Mouse (Mus musculus) heart, embryonic 13.5 days (tissue): ENCODE data around the gene Jaml. TPM values are rescaled to one million over a fixed set of nuclear protein-coding genes. Genes with fewer than 3 reads are reported as not detected.

Experiments
- ATAC-seq: fragments of 200-750 bp; cut with Nextera tagmentation; 2 replicates; pipeline ENCODE4 v1.8.0; 2017; ENCODE audit warnings: moderate TSS enrichment; ENCODE audit not compliant: insufficient number of reproducible peaks, low FRiP score, low TSS enrichment; ENCODE audit errors: extremely low read depth
- H3K27ac ChIP-seq: fragments of 300-500 bp; sonication (generic); replicated peaks from 2 replicates; pipeline ENCODE4 v1.5.1; 2015; ENCODE audit warnings: moderate library complexity, mild to moderate bottlenecking, inconsistent platforms
- H3K27me3 ChIP-seq: fragments of 300-500 bp; sonication (generic); replicated peaks from 2 replicates; pipeline ENCODE4 v1.6.1; 2015; ENCODE audit warnings: mild to moderate bottlenecking, inconsistent platforms
- H3K36me3 ChIP-seq: fragments of 300-500 bp; sonication (generic); 2 replicates; pipeline ENCODE4 v1.6.1; 2015; ENCODE audit warnings: mild to moderate bottlenecking, inconsistent platforms
- H3K4me1 ChIP-seq: fragments of 300-500 bp; sonication (generic); 2 replicates; pipeline ENCODE4 v1.6.1; 2015; ENCODE audit warnings: inconsistent platforms
- H3K4me2 ChIP-seq: fragments of 300-500 bp; sonication (generic); 2 replicates; pipeline ENCODE4 v1.6.1; 2015; ENCODE audit warnings: inconsistent platforms, mild to moderate bottlenecking, moderate library complexity
- H3K4me3 ChIP-seq: fragments of 300-500 bp; sonication (generic); 2 replicates; pipeline ENCODE4 v1.5.1; 2015; ENCODE audit warnings: moderate library complexity, mild to moderate bottlenecking, inconsistent platforms
- H3K9ac ChIP-seq: fragments of 300-500 bp; sonication (generic); 2 replicates; pipeline ENCODE4 v1.6.1; 2015; ENCODE audit warnings: inconsistent platforms, mild to moderate bottlenecking, moderate library complexity
- H3K9me3 ChIP-seq: fragments of 300-500 bp; sonication (generic); 2 replicates; pipeline ENCODE4 v1.6.1; 2016; ENCODE audit warnings: inconsistent platforms
- WGBS: fragments of 180-500 bp; shearing (Covaris S2); methylation state at CpG from one replicate; pipeline ENCODE4 v1.1.7; 2015; ENCODE audit warnings: mixed read lengths; 5-methylcytosine and 5-hydroxymethylcytosine counted together
- polyA plus RNA-seq: library from polyadenylated mRNA; unstranded; fragments of >200 nt; fragmentation: Nextera tagmentation; extraction: Ambion mirVana; gene quantifications from 2 replicates; pipeline ENCODE4 v1.2.1, GENCODE M21; 2015

The Jaml gene
- polyA plus RNA-seq, 1 experiment from 2014 or later, result 0.17 TPM

DNA sequence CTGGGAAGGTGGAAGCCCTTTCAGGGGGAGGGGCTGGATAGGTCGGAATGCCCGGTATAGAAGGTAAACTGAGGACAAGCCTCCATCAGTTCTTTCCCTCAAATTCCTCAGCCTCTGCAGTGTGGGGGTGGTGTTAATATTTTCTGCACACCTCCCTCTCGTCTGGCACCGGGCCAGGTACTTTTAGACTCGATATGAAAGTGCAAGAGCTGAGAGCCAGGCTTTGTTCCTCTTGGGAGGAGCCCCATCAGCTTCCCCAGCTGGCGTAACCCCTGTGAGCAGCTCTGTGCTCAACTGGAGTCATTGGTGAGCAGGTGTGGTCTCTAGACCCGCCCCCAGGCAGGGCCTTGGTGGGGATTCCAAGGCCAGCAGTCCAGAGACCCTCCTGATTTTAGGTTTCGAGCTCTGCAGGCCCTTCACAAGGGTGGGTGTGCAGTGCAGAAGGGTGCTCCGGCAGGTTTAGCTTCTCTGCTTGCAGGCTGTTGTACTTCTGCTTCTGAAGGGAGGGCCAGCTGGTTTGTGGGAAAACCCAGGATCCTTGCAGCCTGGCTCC is 43.3 kb downstream of the Jaml start:
- Histone ChIP-seq H3K4me1 (peaks cover 21% of the 10 kb centered on the region), H3K27me3 (peaks cover 27% of the 10 kb centered on the region), H3K36me3 (0 out of 2 replicates have a peak, but pooled peaks cover 8% of the 10 kb centered on the region), H3K4me3 (peak overlapping the region; percentile 31), H3K27ac (no peak overlapping the region), H3K9ac (peak overlapping the region; percentile 61), H3K4me2 (peak overlapping the region; percentile 70), H3K9me3 (no peaks in the 10 kb centered on the region)
- 17% methylated on average over 9 of the region's 9 CpGs for WGBS
- ATAC-seq, result no peak

GRCm38 (mm10) chr9:45125211-45125610 is 46.2 kb downstream of the Jaml start:
- WGBS, result 84% methylated on average over 14 of the region's 14 CpGs
- Histone ChIP-seq H3K9me3 (no peaks in the 10 kb centered on the region), H3K9ac (no peak overlapping the region), H3K4me3 (no peak overlapping the region), H3K36me3 (0 out of 2 replicates have a peak, but pooled peaks cover 8% of the 10 kb centered on the region), H3K4me2 (no peak overlapping the region), H3K27ac (no peak overlapping the region), H3K4me1 (peaks cover 10% of the 10 kb centered on the region), H3K27me3 (peaks cover 38% of the 10 kb centered on the region)
- ATAC-seq, result no peak

DNA sequence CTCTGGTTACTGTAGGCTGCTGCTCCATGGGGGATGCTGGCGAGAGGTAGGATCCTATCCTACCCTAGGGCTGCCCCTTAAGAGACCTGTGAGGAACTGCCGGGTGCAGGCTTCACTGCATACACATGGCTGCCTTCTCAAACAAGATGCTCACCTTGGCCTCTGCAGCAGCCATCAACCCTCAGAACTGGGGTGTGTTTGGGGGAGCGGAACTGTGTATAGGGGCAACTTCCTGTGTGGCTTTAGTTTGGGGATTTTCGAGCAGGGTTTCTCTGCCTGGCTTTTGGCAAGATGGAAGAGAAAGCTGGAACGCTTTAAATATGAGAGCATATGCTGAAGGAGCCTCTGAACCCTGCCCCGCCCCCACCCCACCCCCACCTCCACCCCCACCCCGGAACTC is 48.0 kb downstream of the Jaml start:
- 0 out of 2 replicates have a peak, but pooled peaks cover 8% of the 10 kb centered on the region for H3K36me3 ChIP-seq
- H3K27ac ChIP-seq, result no peak overlapping the region
- no peak overlapping the region for H3K4me2 ChIP-seq
- H3K27me3 ChIP-seq, result peaks cover 43% of the 10 kb centered on the region
- no peak overlapping the region for H3K9ac ChIP-seq
- H3K4me1 ChIP-seq, result peaks cover 8% of the 10 kb centered on the region
- H3K4me3 ChIP-seq, result no peak overlapping the region
- H3K9me3 ChIP-seq, result no peaks in the 10 kb centered on the region
- ATAC-seq, result no peak
- 47% methylated on average over 7 of the region's 7 CpGs for WGBS

DNA sequence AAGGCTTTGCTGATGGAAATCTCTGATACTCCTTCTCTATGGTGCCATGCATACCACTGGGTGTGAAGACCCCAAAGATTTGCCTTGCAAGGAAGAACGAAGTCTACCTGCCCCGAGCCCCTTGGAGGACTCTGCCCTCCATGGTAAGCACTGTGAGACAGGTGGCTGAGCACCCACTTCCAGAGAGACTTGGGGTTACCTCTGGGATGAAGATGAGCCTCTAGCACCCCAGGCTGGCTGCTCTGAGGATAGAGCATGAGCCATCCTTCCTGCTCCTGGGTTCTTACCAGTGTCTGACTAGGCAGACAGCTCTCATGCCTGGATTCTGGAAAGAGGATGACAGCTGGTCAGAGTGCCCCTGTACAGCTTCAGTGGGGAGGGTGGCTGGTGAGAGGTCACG is 51.1 kb downstream of the Jaml start:
- H3K9me3 ChIP-seq, result no peaks in the 10 kb centered on the region
- 71% methylated on average over 3 of the region's 3 CpGs for WGBS
- no peak overlapping the region for H3K4me2 ChIP-seq
- ATAC-seq, result no peak
- 0 out of 2 replicates have a peak, but pooled peaks cover 8% of the 10 kb centered on the region for H3K36me3 ChIP-seq
- H3K9ac ChIP-seq, result no peak overlapping the region
- H3K4me1 ChIP-seq, result peaks cover 1% of the 10 kb centered on the region; the same call in 1 of the 2 replicates
- H3K27ac ChIP-seq, result no peak overlapping the region
- peaks cover 69% of the 10 kb centered on the region for H3K27me3 ChIP-seq
- no peak overlapping the region for H3K4me3 ChIP-seq

DNA sequence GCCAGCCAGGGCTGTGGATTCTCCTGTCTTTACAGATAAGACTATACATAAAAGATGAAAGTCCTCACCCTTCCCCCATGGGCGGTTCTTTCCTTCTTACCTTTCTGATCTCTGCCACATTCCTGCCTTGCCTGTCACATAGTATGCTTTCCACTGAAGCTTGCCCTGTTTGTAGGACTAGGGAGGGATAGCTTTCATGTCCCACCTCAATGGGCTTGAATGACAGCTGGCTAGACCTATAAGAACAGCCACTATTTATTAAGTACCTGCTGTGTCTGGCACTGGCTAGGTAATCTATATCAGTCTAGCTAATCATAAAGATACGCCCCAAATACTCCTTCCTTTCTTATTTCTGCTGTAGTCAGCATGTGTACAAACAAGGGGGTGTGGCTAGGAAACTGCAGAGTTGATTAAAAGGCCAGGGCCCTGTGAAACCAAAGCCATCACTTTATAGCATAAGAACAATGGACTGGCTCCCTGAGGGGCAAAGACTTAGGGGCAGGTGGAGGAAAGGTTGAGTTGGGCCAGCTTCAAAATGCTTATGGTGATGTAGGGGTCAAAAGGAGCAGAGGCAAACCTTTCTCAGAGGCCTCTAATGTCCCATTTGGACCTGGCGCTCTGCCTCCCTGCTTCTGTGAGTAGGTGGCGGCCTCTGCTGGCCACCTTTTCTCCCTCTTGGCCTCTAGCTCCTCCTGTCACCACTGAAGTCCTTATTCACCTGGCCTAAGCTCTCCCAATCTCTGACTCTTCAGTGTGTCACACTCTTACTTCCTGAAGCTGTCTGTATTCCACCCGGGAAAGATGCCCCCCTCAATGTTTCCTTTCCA is 54.7 kb downstream of the Jaml start:
- no peak for ATAC-seq
- Histone ChIP-seq H3K27me3 (peaks cover 94% of the 10 kb centered on the region), H3K4me2 (no peak overlapping the region), H3K9ac (no peak overlapping the region), H3K9me3 (no peaks in the 10 kb centered on the region), H3K4me1 (peaks cover 37% of the 10 kb centered on the region), H3K27ac (no peak overlapping the region), H3K36me3 (no peaks in the 10 kb centered on the region), H3K4me3 (no peak overlapping the region)
- WGBS, result 20% methylated on average over 5 of the region's 5 CpGs

GRCm38 (mm10) chr9:45136442-45137169 is 57.6 kb downstream of the Jaml start:
- Histone ChIP-seq H3K9ac (no peak overlapping the region), H3K9me3 (no peaks in the 10 kb centered on the region), H3K4me3 (no peak overlapping the region), H3K27ac (peak overlapping the region; percentile 54), H3K4me2 (no peak overlapping the region; the same call in 1 of the 2 replicates), H3K4me1 (peaks cover 42% of the 10 kb centered on the region), H3K27me3 (peaks cover 97% of the 10 kb centered on the region), H3K36me3 (no peaks in the 10 kb centered on the region)
- ATAC-seq, result no peak
- WGBS, result 8% methylated on average over 7 of the region's 7 CpGs

GRCm38 (mm10) chr9:45138191-45139032 is 59.4 kb downstream of the Jaml start, which contains the start of gene Scn4b:
Scn4b (plus strand) TSS chr9:45138395.
- peak within 1 kb of the TSS; percentile 64 for H3K4me3 ChIP-seq
- under 1% methylated on average over 73 of the region's 76 CpGs for WGBS
- peak within 1 kb of the TSS; percentile 54; the same call in 1 of the 2 replicates for H3K27ac ChIP-seq
- H3K4me2 ChIP-seq, result peak within 1 kb of the TSS; percentile 98
- no peak for ATAC-seq
- H3K36me3 ChIP-seq, result no peaks in the 10 kb centered on the region
- no peaks in the 10 kb centered on the region for H3K9me3 ChIP-seq
- H3K27me3 ChIP-seq, result peaks cover 99% of the 10 kb centered on the region
- H3K9ac ChIP-seq, result peak within 1 kb of the TSS; percentile 70
- H3K4me1 ChIP-seq, result peaks cover 42% of the 10 kb centered on the region

DNA sequence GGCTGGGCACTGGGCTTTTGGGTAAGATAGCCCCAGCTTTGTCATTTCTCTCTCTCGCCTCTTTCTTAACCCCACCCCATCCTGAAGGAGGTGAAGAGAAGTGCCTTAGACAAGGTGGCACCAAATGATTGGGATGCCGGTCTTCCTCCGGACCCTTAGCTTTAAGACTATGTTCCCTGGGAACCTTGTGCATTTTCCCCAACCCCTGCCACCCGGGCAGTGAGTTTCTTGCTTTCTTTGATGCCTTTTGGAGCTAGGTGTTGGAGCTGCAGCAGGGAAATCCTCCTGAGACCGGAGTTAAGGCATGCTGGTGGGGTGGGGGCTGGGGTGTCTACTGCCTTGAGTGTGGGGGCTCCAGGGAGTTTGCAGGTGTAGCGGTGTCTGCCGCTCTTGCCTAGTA is 60.1 kb downstream of the Jaml start:
- Histone ChIP-seq H3K4me3 (peak overlapping the region; percentile 64), H3K9ac (peak overlapping the region; percentile 70), H3K27ac (no peak overlapping the region), H3K36me3 (no peaks in the 10 kb centered on the region), H3K4me2 (peak overlapping the region; percentile 98), H3K9me3 (no peaks in the 10 kb centered on the region), H3K27me3 (peaks cover 100% of the 10 kb centered on the region), H3K4me1 (peaks cover 42% of the 10 kb centered on the region)
- WGBS, result 7% methylated on average over 7 of the region's 7 CpGs
- ATAC-seq, result no peak

DNA sequence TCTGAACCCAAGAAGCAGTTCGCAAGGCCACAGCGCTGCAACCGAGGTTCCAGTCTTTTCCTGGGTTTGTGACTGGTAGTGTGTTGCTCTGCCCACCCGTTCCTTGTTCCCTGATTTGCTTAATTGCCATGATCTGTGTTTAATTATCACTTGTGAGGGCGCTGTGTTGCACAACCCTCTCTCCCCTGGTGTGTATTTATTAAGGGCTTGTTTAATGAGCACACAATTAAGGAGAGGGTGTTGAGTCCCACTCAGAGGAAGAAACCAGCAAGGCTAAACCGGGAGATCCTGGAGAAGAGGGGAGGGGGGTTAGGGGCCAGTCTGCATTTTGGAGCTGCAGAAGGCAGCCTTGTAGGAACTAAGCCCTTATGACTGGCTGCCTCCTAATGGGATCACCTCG is 62.0 kb downstream of the Jaml start:
- H3K27ac ChIP-seq, result no peak overlapping the region
- H3K9me3 ChIP-seq, result no peaks in the 10 kb centered on the region
- H3K4me2 ChIP-seq, result no peak overlapping the region
- peaks cover 100% of the 10 kb centered on the region for H3K27me3 ChIP-seq
- peaks cover 39% of the 10 kb centered on the region for H3K4me1 ChIP-seq
- no peak overlapping the region for H3K9ac ChIP-seq
- H3K4me3 ChIP-seq, result no peak overlapping the region
- H3K36me3 ChIP-seq, result no peaks in the 10 kb centered on the region
- ATAC-seq, result no peak
- 64% methylated on average over 7 of the region's 7 CpGs for WGBS

DNA sequence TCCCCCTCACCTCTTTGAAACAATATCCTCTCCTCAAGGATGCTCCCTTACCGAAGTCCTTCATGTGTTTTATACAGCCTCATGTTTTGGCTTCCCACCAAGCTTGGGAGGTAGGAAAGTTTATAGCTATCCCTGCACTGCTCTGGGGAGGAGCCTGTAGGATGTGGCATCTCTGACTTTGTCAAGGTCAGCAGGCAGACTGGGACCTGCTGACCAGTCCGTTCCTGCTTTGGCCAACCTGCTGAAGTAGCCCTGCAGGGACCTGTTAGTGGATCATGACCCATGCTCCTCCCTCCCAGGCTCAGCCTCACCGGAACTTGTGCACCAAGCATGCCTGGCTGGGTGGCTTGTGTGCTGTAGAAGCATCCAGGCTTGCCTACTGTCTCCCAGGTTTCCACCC is 63.7 kb downstream of the Jaml start:
- 47% methylated on average over 3 of the region's 3 CpGs for WGBS
- no peak for ATAC-seq
- no peak overlapping the region for H3K27ac ChIP-seq
- H3K4me2 ChIP-seq, result no peak overlapping the region
- peaks cover 23% of the 10 kb centered on the region for H3K4me1 ChIP-seq
- no peaks in the 10 kb centered on the region for H3K9me3 ChIP-seq
- H3K36me3 ChIP-seq, result no peaks in the 10 kb centered on the region
- H3K4me3 ChIP-seq, result no peak overlapping the region
- no peak overlapping the region for H3K9ac ChIP-seq
- H3K27me3 ChIP-seq, result peaks cover 99% of the 10 kb centered on the region
